Mouse (Mus musculus) lung, postnatal 0 days (tissue): ENCODE measurements around the gene Lamb1.

ENCODE experiments used
- CTCF ChIP-seq: IDR thresholded peaks from 2 replicates; pipeline ENCODE4 v1.5.1; 2016; ENCODE audit warnings: antibody characterized with exemption, mild to moderate bottlenecking
- EP300 ChIP-seq: IDR thresholded peaks from 2 replicates; pipeline ENCODE4 v1.6.1; 2016; ENCODE audit warnings: antibody characterized with exemption, mild to moderate bottlenecking, control low read depth

GRCm38 (mm10) chr12:31268315-31268714 lies 3.3 kb downstream of the Lamb1 start:
- TF ChIP-seq CTCF (no peak), EP300 (no peak)
